Mouse (Mus musculus) CH12.LX (cell line): ENCODE results near the gene Tmco1. TPM values are rescaled to one million over a fixed set of nuclear protein-coding genes. Genes with fewer than 3 reads are reported as not detected.
"Not testable (repeated sequence)": the region's sequence is repeated elsewhere in the genome, so short reads cannot be mapped to it uniquely, and the experiment has no call there.

ENCODE experiments used
- DNase-seq: peaks from one replicate; pipeline ENCODE4 v3.0.0-alpha.2; 2013; ENCODE audit errors: extremely low read depth
- H3K27ac ChIP-seq: 2 replicates; pipeline ENCODE4 v1.5.1; 2012; ENCODE audit warnings: low read depth, mild to moderate bottlenecking, control low read depth, moderate library complexity; ENCODE audit not compliant: insufficient read depth
- H3K27me3 ChIP-seq: replicated peaks from 2 replicates; pipeline ENCODE3; 2012; ENCODE audit warnings: inconsistent platforms
- H3K36me3 ChIP-seq, 2 experiments: replicated peaks in 1 of 2; 2 replicates each; pipeline versions ENCODE3 to v1.6.1; 2012; ENCODE audit warnings: inconsistent platforms in 1 of 2, low read length in 1 of 2, mild to moderate bottlenecking in 1 of 2, mixed read lengths in 1 of 2, moderate library complexity in 1 of 2; ENCODE audit not compliant: control insufficient read depth in 1 of 2, insufficient read depth in 1 of 2
- H3K4me1 ChIP-seq, 2 experiments: 2 replicates each; pipeline ENCODE4 v1.6.1; 2012; ENCODE audit warnings: inconsistent platforms in 1 of 2, moderate library complexity in 1 of 2; ENCODE audit not compliant: insufficient read depth in 2 of 2, control insufficient read depth in 1 of 2
- H3K4me2 ChIP-seq: 2 replicates; pipeline ENCODE4 v1.6.1; 2012; ENCODE audit warnings: low read depth, mild to moderate bottlenecking, control low read depth; ENCODE audit not compliant: poor library complexity, insufficient read depth, severe bottlenecking
- H3K4me3 ChIP-seq, 3 experiments: fragments of 150-350 bp in 1 of 3; sonication (generic) in 1 of 3; replicated peaks in 1 of 3; 2 replicates each; pipeline versions ENCODE3 to v1.5.1; 2011 to 2012; ENCODE audit warnings: low read depth in 2 of 3, low read length in 2 of 3, mild to moderate bottlenecking in 2 of 3, moderate library complexity in 2 of 3, control low read depth in 1 of 3, improper control_type of control experiment in 1 of 3, inconsistent platforms in 1 of 3, mixed read lengths in 1 of 3; ENCODE audit not compliant: poor library complexity in 1 of 3
- H3K79me2 ChIP-seq: replicated peaks from 2 replicates; pipeline ENCODE4 v1.6.1; 2012; ENCODE audit warnings: mild to moderate bottlenecking, moderate library complexity; ENCODE audit not compliant: control insufficient read depth, poor library complexity, insufficient read depth, severe bottlenecking; ENCODE audit errors: extremely low read depth
- H3K9ac ChIP-seq: 2 replicates; pipeline ENCODE4 v1.6.1; 2012; ENCODE audit warnings: low read depth, mild to moderate bottlenecking, control low read depth, moderate library complexity; ENCODE audit not compliant: insufficient read depth
- H3K9me3 ChIP-seq: replicated peaks from 2 replicates; pipeline ENCODE3; 2012; ENCODE audit warnings: low read length, inconsistent platforms, mixed read lengths
- BHLHE40 ChIP-seq: IDR thresholded peaks from 2 replicates; pipeline ENCODE4 v1.6.1; 2011; ENCODE audit warnings: mild to moderate bottlenecking, low read depth, low read length, improper control_type of control experiment
- CHD1 ChIP-seq: IDR thresholded peaks from 2 replicates; pipeline ENCODE4 v1.6.1; 2012; ENCODE audit warnings: low read depth, low read length, improper control_type of control experiment, inconsistent platforms
- CTCF ChIP-seq, 2 experiments: IDR thresholded peaks in 1 of 2; conservative IDR thresholded peaks in 1 of 2; 2 replicates each; pipeline ENCODE4 v1.5.1; 2011 to 2012; ENCODE audit warnings: low read depth in 2 of 2, low read length in 2 of 2, improper control_type of control experiment in 1 of 2, inconsistent platforms in 1 of 2, mild to moderate bottlenecking in 1 of 2, moderate library complexity in 1 of 2
- E2F4 ChIP-seq: IDR thresholded peaks from 2 replicates; pipeline ENCODE4 v1.6.1; 2011; ENCODE audit warnings: low read depth, low read length, improper control_type of control experiment; ENCODE audit not compliant: insufficient replicate concordance
- ELF1 ChIP-seq: IDR thresholded peaks from 2 replicates; pipeline ENCODE4 v1.6.1; 2014; ENCODE audit warnings: low read depth, mild to moderate bottlenecking, inconsistent platforms, low read length, improper control_type of control experiment
- ETS1 ChIP-seq: conservative IDR thresholded peaks from 2 replicates; pipeline ENCODE4 v1.6.1; 2012; ENCODE audit warnings: low read depth, mild to moderate bottlenecking, inconsistent platforms, low read length, improper control_type of control experiment, moderate library complexity
- GABPA ChIP-seq: IDR thresholded peaks from 2 replicates; pipeline ENCODE4 v1.6.1; 2012; ENCODE audit warnings: low read depth, low read length, improper control_type of control experiment, inconsistent platforms; ENCODE audit not compliant: insufficient replicate concordance
- HCFC1 ChIP-seq: IDR thresholded peaks from 2 replicates; pipeline ENCODE4 v1.6.1; 2012; ENCODE audit warnings: low read depth, mild to moderate bottlenecking, inconsistent platforms, low read length, improper control_type of control experiment
- JUN ChIP-seq: IDR thresholded peaks from 2 replicates; pipeline ENCODE4 v1.6.1; 2011; ENCODE audit warnings: low read depth, mild to moderate bottlenecking, low read length, improper control_type of control experiment, moderate library complexity; ENCODE audit not compliant: insufficient read depth
- MAFK ChIP-seq: IDR thresholded peaks from 2 replicates; pipeline ENCODE4 v1.6.1; 2011; ENCODE audit warnings: low read length, improper control_type of control experiment; ENCODE audit not compliant: insufficient replicate concordance
- MAX ChIP-seq: IDR thresholded peaks from 2 replicates; pipeline ENCODE4 v1.6.1; 2011; ENCODE audit warnings: low read length, improper control_type of control experiment
- MAZ ChIP-seq: IDR thresholded peaks from 2 replicates; pipeline ENCODE4 v1.6.1; 2012; ENCODE audit warnings: low read depth, mild to moderate bottlenecking, inconsistent platforms, low read length, improper control_type of control experiment, moderate library complexity
- MEF2A ChIP-seq: IDR thresholded peaks from 2 replicates; pipeline ENCODE4 v1.6.1; 2014; ENCODE audit warnings: low read depth, mild to moderate bottlenecking, inconsistent platforms, low read length, improper control_type of control experiment, borderline replicate concordance
- MXI1 ChIP-seq: IDR thresholded peaks from 2 replicates; pipeline ENCODE4 v1.6.1; 2011; ENCODE audit warnings: mild to moderate bottlenecking, low read depth, low read length, improper control_type of control experiment
- MYC ChIP-seq: IDR thresholded peaks from 2 replicates; pipeline ENCODE4 v1.6.1; 2011; ENCODE audit warnings: low read depth, mild to moderate bottlenecking, improper control_type of control experiment, low read length
- NELFE ChIP-seq: IDR thresholded peaks from 2 replicates; pipeline ENCODE4 v1.6.1; 2011; ENCODE audit warnings: low read depth, low read length, improper control_type of control experiment
- POLR2A ChIP-seq: IDR thresholded peaks from 2 replicates; pipeline ENCODE4 v1.6.1; 2011; ENCODE audit warnings: low read depth, mild to moderate bottlenecking, improper control_type of control experiment, low read length
- POLR2AphosphoS2 ChIP-seq: IDR thresholded peaks from 2 replicates; pipeline ENCODE4 v1.6.1; 2011; ENCODE audit warnings: low read depth, low read length, improper control_type of control experiment
- RAD21 ChIP-seq: IDR thresholded peaks from 2 replicates; pipeline ENCODE4 v1.6.1; 2011; ENCODE audit warnings: low read depth, mild to moderate bottlenecking, low read length, improper control_type of control experiment, moderate library complexity
- RCOR1 ChIP-seq: conservative IDR thresholded peaks from 2 replicates; pipeline ENCODE4 v1.6.1; 2012; ENCODE audit warnings: low read depth, mild to moderate bottlenecking, inconsistent platforms, low read length, improper control_type of control experiment
- SIN3A ChIP-seq: IDR thresholded peaks from 2 replicates; pipeline ENCODE4 v1.6.1; 2012; ENCODE audit warnings: low read length, improper control_type of control experiment, inconsistent platforms
- SMC3 ChIP-seq: IDR thresholded peaks from 2 replicates; pipeline ENCODE4 v1.6.1; 2011; ENCODE audit warnings: low read depth, low read length, improper control_type of control experiment
- TBP ChIP-seq: conservative IDR thresholded peaks from 2 replicates; pipeline ENCODE4 v1.6.1; 2011; ENCODE audit warnings: low read depth, low read length, improper control_type of control experiment
- UBTF ChIP-seq: IDR thresholded peaks from 2 replicates; pipeline ENCODE4 v1.6.1; 2012; ENCODE audit warnings: low read depth, mild to moderate bottlenecking, inconsistent platforms, low read length, improper control_type of control experiment, moderate library complexity
- ZKSCAN1 ChIP-seq: IDR thresholded peaks from 2 replicates; pipeline ENCODE4 v1.6.1; 2012; ENCODE audit warnings: low read depth, inconsistent platforms, low read length, improper control_type of control experiment, borderline replicate concordance
- ZMIZ1 ChIP-seq: IDR thresholded peaks from 2 replicates; pipeline ENCODE4 v1.6.1; 2012; ENCODE audit warnings: low read depth, mild to moderate bottlenecking, inconsistent platforms, low read length, improper control_type of control experiment
- dilution Hi-C: fragments of 300-500 bp; cut with MboI; formaldehyde crosslinking; loops from 2 replicates; pipeline ENCODE4 v1.14.3; 2020; ENCODE audit warnings: low sequenced_read_pairs; ENCODE audit not compliant: extremely low pct_unique_long_range_greater_than_20kb, extremely low pct_ligation_motif_present
- in situ Hi-C: fragments of 300-500 bp; cut with MboI; formaldehyde crosslinking; loops from 3 replicates; pipeline ENCODE4 v1.14.3; 2019; ENCODE audit warnings: low sequenced_read_pairs, low pct_ligation_motif_present, low pct_unique_long_range_greater_than_20kb, mixed read lengths
- polyA plus RNA-seq: library from polyadenylated mRNA; unstranded; fragments of >175 nt; gene quantifications from 2 replicates; pipeline ENCODE4 v1.2.1, GENCODE M21; 2012; ENCODE audit warnings: low read depth; ENCODE audit not compliant: insufficient read length
- total RNA-seq, 2 experiments: library from RNA; depleted of rRNA; stranded (reverse); fragments of 300-350 nt in 1 of 2; fragments of >200 nt in 1 of 2; gene quantifications; 2 replicates each; pipeline ENCODE4 v1.2.3; 2012 to 2014

The Tmco1 gene
- total and polyA plus RNA-seq, 3 experiments: 80.6 to 153 (median 127) TPM

- H3K27ac ChIP-seq, dilution Hi-C loops, H3K9me3 ChIP-seq, H3K4me3 ChIP-seq: not testable (repeated sequence)
- H3K9ac ChIP-seq: peak overlapping the region; percentile 31; the same call in 1 of the 2 replicates
- peak; percentile 55 for DNase-seq
- TF ChIP-seq RAD21 (peak; percentile 8), CTCF (conservative IDR thresholded peaks at IDR 0.05 in 1 of 2, IDR thresholded peaks at IDR 0.05 in 1 of 2; ENCODE audit: low read depth in 2 of 2, low read length in 2 of 2) (peak in 1 of 2 experiments; percentile 47; a peak in 2 of 4 replicates)
- TF ChIP-seq, all 38 proteins: peak for 2; not testable (repeated sequence) for 36
- H3K4me2 ChIP-seq: peak overlapping the region; percentile 55
- H3K4me1 ChIP-seq, H3K79me2 ChIP-seq, in situ Hi-C loops, H3K27me3 ChIP-seq: not testable (repeated sequence)
- peaks cover 10 to 20% of the 10 kb centered on the region in 2 experiments for H3K36me3 ChIP-seq
Observed at GRCm38 (mm10) chr1:167349206-167349605, 41.0 kb downstream of the Tmco1 start.

GRCm38 (mm10) chr1:167349815-167350596, 41.8 kb downstream of the Tmco1 start, which contains the start of gene Aldh9a1:
Aldh9a1 (plus strand) TSS chr1:167349991.
- Histone ChIP-seq H3K4me1 (peaks cover 0 to 8% of the 10 kb centered on the region in 2 experiments; a peak in 2 of 4 replicates), H3K27me3 (no peaks in the 10 kb centered on the region), H3K4me3 (peak within 1 kb of the TSS; percentile 62 to 81 (median 69)), H3K27ac (peak within 1 kb of the TSS; percentile 45), H3K79me2 (peaks cover 4% of the 10 kb centered on the region; the same call in 1 of the 2 replicates), H3K9ac (peak within 1 kb of the TSS; percentile 31)
- DNase-seq: peak; percentile 90
- TF ChIP-seq HCFC1 (peak; percentile 3; the same call in 1 of the 2 replicates), MXI1 (peak; percentile 70), GABPA (no peak), MYC (peak; percentile 70; the same call in 1 of the 2 replicates), E2F4 (no peak), UBTF (peak; percentile 86), RAD21 (no peak), MAZ (peak; percentile 37; the same call in 1 of the 2 replicates), MAX (0 out of 2 replicates have a peak, but pooled peaks have one; percentile 10), CHD1 (no peak), ZMIZ1 (peak; percentile 11; the same call in 1 of the 2 replicates), ZKSCAN1 (no peak), MAFK (peak; percentile 94), POLR2A (peak; percentile 89), POLR2AphosphoS2 (0 out of 2 replicates have a peak, but pooled peaks have one; percentile 42), SMC3 (no peak), TBP (peak; percentile 70), BHLHE40 (peak; percentile 75; the same call in 1 of the 2 replicates), SIN3A (peak; percentile 24), MEF2A (0 out of 2 replicates have a peak, but pooled peaks have one; percentile 7), ELF1 (peak; percentile 61; the same call in 1 of the 2 replicates), JUN (no peak), NELFE (peak; percentile 64), RCOR1 (no peak), ETS1 (0 out of 2 replicates have a peak, but pooled peaks have one; percentile 21)
- TF ChIP-seq, all 38 proteins: peak for 17
- peak within 1 kb of the TSS; percentile 70 for H3K4me2 ChIP-seq
- in situ Hi-C loops: no loop called here
- H3K9me3 ChIP-seq: no peaks in the 10 kb centered on the region
- dilution Hi-C loops: no loop called here
- H3K36me3 ChIP-seq: peaks cover 16 to 28% of the 10 kb centered on the region in 2 experiments
